Mouse (Mus musculus) layer of hippocampus, adult 18-20 months (tissue): ENCODE measurements at regions not wholly inside any gene's neighbourhood (a gene's known extent, or its start where the extent isn't known, plus 50 kb on each side); places are given as distances from the start of the nearest gene placed in this dataset.

Experiments used
- DNase-seq, 2 experiments: peaks; one replicate each; pipeline ENCODE4 v3.0.0; 2022; ENCODE audit warnings: low spot score in 2 of 2

GRCm38 (mm10) chr1:7591327-7591726, 2783.6 kb downstream of the Gm37988 start:
- no peak for DNase-seq
